Mouse (Mus musculus) mature B cell (primary cell): ENCODE results near the gene Lpin1.

Source experiments
- in situ Hi-C: fragments of 300-500 bp; cut with MboI; formaldehyde crosslinking; loops from 2 replicates; pipeline ENCODE4 v1.14.3; 2019

The Lpin1 gene

GRCm38 (mm10) chr12:16619453-16619852, 8.7 kb upstream of the Lpin1 start:
- in situ Hi-C loops: no loop called here

GRCm38 (mm10) chr12:16618512-16619274, 7.9 kb upstream of the Lpin1 start:
- in situ Hi-C loops: no loop called here

- in situ Hi-C loops: no loop called here
Observed at GRCm38 (mm10) chr12:16615738-16616137, 5.0 kb upstream of the Lpin1 start.

- in situ Hi-C loops: no loop called here
Observed at GRCm38 (mm10) chr12:16614556-16614955, 3.8 kb upstream of the Lpin1 start.

- in situ Hi-C loops: no loop called here
Observed at GRCm38 (mm10) chr12:16605624-16606023, 5.1 kb downstream of the Lpin1 start.

GRCm38 (mm10) chr12:16602271-16602670, 8.5 kb downstream of the Lpin1 start:
- in situ Hi-C loops: no loop called here

- in situ Hi-C loops: no loop called here
Observed at GRCm38 (mm10) chr12:16600374-16600773, 10.4 kb downstream of the Lpin1 start.

GRCm38 (mm10) chr12:16599359-16599758, 11.4 kb downstream of the Lpin1 start:
- in situ Hi-C loops: no loop called here

GRCm38 (mm10) chr12:16593761-16594160, 17.0 kb downstream of the Lpin1 start:
- in situ Hi-C loops: no loop called here

- in situ Hi-C loops: no loop called here
Observed at GRCm38 (mm10) chr12:16593014-16593413, 17.8 kb downstream of the Lpin1 start.

GRCm38 (mm10) chr12:16592451-16592850, 18.3 kb downstream of the Lpin1 start:
- in situ Hi-C loops: no loop called here

- in situ Hi-C loops: no loop called here
Observed at GRCm38 (mm10) chr12:16591453-16592200, 19.1 kb downstream of the Lpin1 start.

GRCm38 (mm10) chr12:16589966-16590365, 20.8 kb downstream of the Lpin1 start:
- in situ Hi-C loops: no loop called here

GRCm38 (mm10) chr12:16589204-16589949, 21.4 kb downstream of the Lpin1 start:
- in situ Hi-C loops: no loop called here

- in situ Hi-C loops: no loop called here
Observed at GRCm38 (mm10) chr12:16588396-16589042, 22.2 kb downstream of the Lpin1 start.

GRCm38 (mm10) chr12:16587767-16588166, 23.0 kb downstream of the Lpin1 start:
- in situ Hi-C loops: no loop called here

- in situ Hi-C loops: no loop called here
Observed at GRCm38 (mm10) chr12:16587111-16587510, 23.7 kb downstream of the Lpin1 start.

- in situ Hi-C loops: no loop called here
Observed at GRCm38 (mm10) chr12:16584964-16585363, 25.8 kb downstream of the Lpin1 start.

- in situ Hi-C loops: no loop called here
Observed at GRCm38 (mm10) chr12:16584035-16584682, 26.6 kb downstream of the Lpin1 start.

GRCm38 (mm10) chr12:16583313-16583712, 27.5 kb downstream of the Lpin1 start:
- in situ Hi-C loops: no loop called here

- in situ Hi-C loops: no loop called here
Observed at GRCm38 (mm10) chr12:16580306-16580705, 30.5 kb downstream of the Lpin1 start.
